Mouse (Mus musculus) E14TG2a.4 (cell line): ENCODE results near the gene Slco4a1.

Experiments used
- CTCF ChIP-seq: conservative IDR thresholded peaks from 2 replicates; pipeline ENCODE4 v1.5.1; 2014; ENCODE audit warnings: low read length
- NANOG ChIP-seq: IDR thresholded peaks from 2 replicates; pipeline ENCODE4 v1.6.1; 2014; ENCODE audit warnings: borderline replicate concordance, low read length, mixed read lengths
- POU5F1 ChIP-seq: IDR thresholded peaks from 2 replicates; pipeline ENCODE4 v1.6.1; 2014; ENCODE audit warnings: low read length, borderline replicate concordance

DNA sequence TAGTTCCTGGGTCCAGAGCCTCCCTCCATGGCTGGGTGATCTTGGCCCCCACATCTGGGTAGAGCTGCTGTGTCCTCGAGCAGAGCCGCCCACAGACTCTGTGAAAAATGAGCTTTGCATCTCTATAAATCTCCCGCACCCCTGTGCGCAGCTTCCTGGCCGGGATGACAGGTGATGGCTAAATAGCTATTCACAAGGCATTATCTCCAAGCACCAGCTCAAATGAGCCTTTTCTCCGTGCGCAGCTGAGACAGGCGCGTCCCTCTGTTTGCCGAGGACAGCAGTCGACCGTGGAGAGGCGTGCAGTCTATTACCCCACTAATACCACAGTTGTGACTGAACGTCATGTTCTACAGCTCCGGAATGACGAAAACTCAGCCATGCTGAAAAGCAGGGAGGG is 26.2 kb downstream of the Slco4a1 start:
- TF ChIP-seq CTCF (no peak), POU5F1 (no peak), NANOG (no peak)
